Mouse (Mus musculus) cerebellum, adult 2 months (tissue): ENCODE data around the gene Wscd2.
"Not testable (repeated sequence)": the region's sequence is repeated elsewhere in the genome, so short reads cannot be mapped to it uniquely, and the experiment has no call there.

ENCODE experiments used
- CTCF ChIP-seq: fragments of 200-500 bp; IDR thresholded peaks from 2 replicates; pipeline ENCODE4 v1.5.1; 2011; ENCODE audit warnings: low read depth, mild to moderate bottlenecking, control low read depth, low read length, moderate library complexity, borderline replicate concordance; ENCODE audit not compliant: insufficient read depth
- POLR2A ChIP-seq: fragments of 200-500 bp; IDR thresholded peaks from 2 replicates; pipeline ENCODE4 v1.6.1; 2011; ENCODE audit warnings: low read length, control low read depth, borderline replicate concordance; ENCODE audit not compliant: insufficient read depth

DNA sequence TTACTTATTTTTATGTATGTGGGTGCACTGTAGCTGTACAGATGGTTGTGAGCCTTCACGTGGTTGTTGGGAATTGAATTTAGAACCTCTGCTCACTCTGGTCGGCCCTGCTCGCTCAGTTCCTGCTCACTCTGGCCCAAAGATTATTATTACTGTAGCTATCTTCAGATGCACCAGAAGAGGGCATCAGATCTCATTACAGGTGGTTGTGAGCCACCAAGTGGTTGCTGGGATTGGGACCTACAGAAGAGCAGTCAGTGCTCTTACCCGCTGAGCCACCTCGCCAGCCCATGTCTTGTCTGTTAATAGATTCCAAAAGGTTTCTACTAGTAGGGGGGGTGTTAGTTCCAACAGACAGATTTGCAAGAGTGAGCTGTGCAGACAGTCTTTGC is 96.3 kb downstream of the Wscd2 start:
- peak; percentile 46; the same call in 1 of the 2 replicates for TF ChIP-seq CTCF
- TF ChIP-seq POLR2A: not testable (repeated sequence)
